Mouse (Mus musculus) heart, embryonic 15.5 days (tissue): ENCODE measurements around the gene 4921517D22Rik. TPM values are rescaled to one million over a fixed set of nuclear protein-coding genes. Genes with fewer than 3 reads are reported as not detected.
A peak's percentile ranks its signal among the peaks of the same experiment; 100 is the strongest.
"Not testable (repeated sequence)": the region's sequence is repeated elsewhere in the genome, so short reads cannot be mapped to it uniquely, and the experiment has no call there.

ENCODE experiments used
- ATAC-seq: fragments of 200-750 bp; cut with Nextera tagmentation; replicated peaks from 2 replicates; pipeline ENCODE4 v1.8.0; 2017; ENCODE audit warnings: low read depth, moderate TSS enrichment; ENCODE audit not compliant: insufficient number of reproducible peaks, insufficient read depth, low FRiP score
- H3K27ac ChIP-seq: fragments of 300-500 bp; sonication (generic); 2 replicates; pipeline ENCODE4 v1.5.1; 2015; ENCODE audit warnings: mild to moderate bottlenecking, inconsistent platforms
- H3K27me3 ChIP-seq: fragments of 300-500 bp; sonication (generic); 2 replicates; pipeline ENCODE4 v1.6.1; 2015; ENCODE audit warnings: inconsistent platforms
- H3K36me3 ChIP-seq: fragments of 300-500 bp; sonication (generic); 2 replicates; pipeline ENCODE4 v1.6.1; 2015; ENCODE audit warnings: mild to moderate bottlenecking, inconsistent platforms
- H3K4me1 ChIP-seq: fragments of 300-500 bp; sonication (generic); replicated peaks from 2 replicates; pipeline ENCODE4 v1.6.1; 2015; ENCODE audit warnings: inconsistent platforms
- H3K4me2 ChIP-seq: fragments of 300-500 bp; sonication (generic); 2 replicates; pipeline ENCODE4 v1.6.1; 2015; ENCODE audit warnings: inconsistent platforms, mild to moderate bottlenecking, moderate library complexity
- H3K4me3 ChIP-seq: fragments of 300-500 bp; sonication (generic); 2 replicates; pipeline ENCODE4 v1.5.1; 2015; ENCODE audit warnings: mild to moderate bottlenecking, inconsistent platforms
- H3K9ac ChIP-seq: fragments of 300-500 bp; sonication (generic); 2 replicates; pipeline ENCODE4 v1.6.1; 2015; ENCODE audit warnings: mild to moderate bottlenecking, inconsistent platforms
- H3K9me3 ChIP-seq: fragments of 300-500 bp; sonication (generic); replicated peaks from 2 replicates; pipeline ENCODE4 v1.6.1; 2016; ENCODE audit warnings: inconsistent platforms
- WGBS: fragments of 180-500 bp; shearing (Covaris S2); methylation state at CpG from one replicate; pipeline ENCODE4 v1.1.7; 2015; ENCODE audit warnings: mixed read lengths; 5-methylcytosine and 5-hydroxymethylcytosine counted together
- polyA plus RNA-seq: library from polyadenylated mRNA; unstranded; fragments of >200 nt; fragmentation: Nextera tagmentation; extraction: Ambion mirVana; gene quantifications from 2 replicates; pipeline ENCODE4 v1.2.1, GENCODE M21; 2015

4921517D22Rik gene
- polyA plus RNA-seq, 1 experiment from 2014 or later = not detected

DNA sequence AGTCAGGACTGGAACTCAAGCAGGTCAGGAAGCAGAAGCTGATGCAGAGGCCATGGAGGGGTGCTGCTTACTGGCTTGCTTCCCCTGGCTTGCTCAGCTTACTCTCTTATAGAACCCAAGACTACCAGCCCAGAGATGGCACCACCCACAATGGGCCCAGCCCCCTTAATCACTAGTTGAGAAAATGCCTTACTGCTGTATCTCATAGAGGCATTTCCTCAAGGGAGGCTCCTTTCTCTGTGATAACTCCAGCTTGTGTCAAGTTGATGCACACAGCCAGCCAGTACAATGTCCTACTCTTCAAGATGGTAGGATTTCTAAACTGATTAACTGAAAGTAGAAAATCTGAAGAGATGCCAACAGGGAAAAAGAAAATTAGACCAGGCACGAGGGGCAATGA lies 28.2 kb upstream of the 4921517D22Rik start:
- not testable (repeated sequence) for ATAC-seq, H3K27me3 ChIP-seq, H3K9ac ChIP-seq, H3K9me3 ChIP-seq, H3K27ac ChIP-seq, H3K4me3 ChIP-seq, H3K36me3 ChIP-seq, H3K4me2 ChIP-seq
- H3K4me1 ChIP-seq = peaks cover 11% of the 10 kb centered on the region; the same call in 1 of the 2 replicates
- WGBS = 78% methylated on average over 1 of the region's 1 CpGs

DNA sequence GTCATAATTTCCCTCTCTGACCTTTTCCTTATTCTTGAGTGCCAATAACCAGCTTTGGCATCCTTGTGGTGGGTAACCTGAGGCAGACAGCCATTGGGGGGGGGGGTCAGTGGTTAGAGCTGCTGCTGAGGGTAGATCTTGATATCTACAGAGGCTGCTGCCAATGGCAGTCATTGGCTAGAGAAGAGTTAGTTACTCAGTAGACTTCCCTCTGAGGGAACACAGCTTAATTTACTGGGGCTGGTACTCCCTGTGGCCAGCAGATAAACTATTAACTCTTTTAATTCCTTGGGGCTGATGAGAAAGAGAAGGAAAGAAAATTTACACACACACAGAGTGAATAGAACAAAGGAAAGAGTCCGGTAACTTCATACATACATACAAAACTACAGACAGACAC lies 25.6 kb upstream of the 4921517D22Rik start:
- Histone ChIP-seq H3K4me1 (0 out of 2 replicates have a peak, but pooled peaks cover 6% of the 10 kb centered on the region), H3K36me3 (no peaks in the 10 kb centered on the region), H3K9me3 (no peaks in the 10 kb centered on the region), H3K9ac (no peak overlapping the region), H3K4me3 (no peak overlapping the region), H3K4me2 (no peak overlapping the region), H3K27ac (no peak overlapping the region), H3K27me3 (no peaks in the 10 kb centered on the region)
- 89% methylated on average over 1 of the region's 1 CpGs for WGBS
- ATAC-seq = no peak

DNA sequence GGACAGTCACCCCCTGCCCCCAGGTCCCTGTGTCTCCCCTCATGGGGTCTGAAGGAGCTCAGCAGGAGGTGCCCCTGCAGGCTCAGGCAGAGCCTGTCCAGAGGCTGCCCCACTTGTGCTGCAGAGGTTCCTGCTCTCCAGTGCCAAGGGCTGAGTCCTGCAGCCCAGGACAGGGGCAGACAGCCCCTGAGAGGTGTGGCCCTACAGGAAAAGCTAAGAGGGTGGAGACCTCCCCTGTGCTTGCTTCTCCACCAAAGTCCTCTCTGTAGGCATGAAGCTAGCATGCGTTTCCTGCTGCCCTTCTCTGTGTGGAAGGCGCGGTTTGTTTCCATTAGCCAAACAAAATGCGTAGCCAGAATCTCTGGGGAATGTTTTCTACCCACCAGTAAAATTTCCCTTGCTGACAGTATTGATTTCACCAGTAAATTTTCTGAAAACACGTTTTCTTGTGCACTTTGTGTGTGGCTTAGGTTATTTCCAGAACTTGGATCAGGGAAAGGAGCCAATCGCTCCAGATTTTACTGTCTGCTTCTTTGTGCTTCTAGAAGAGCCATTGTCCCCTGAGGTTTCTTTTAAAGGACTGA lies 25.0 kb upstream of the 4921517D22Rik start:
- not testable (repeated sequence) for H3K27me3 ChIP-seq
- WGBS = 27% methylated on average over 6 of the region's 6 CpGs

DNA sequence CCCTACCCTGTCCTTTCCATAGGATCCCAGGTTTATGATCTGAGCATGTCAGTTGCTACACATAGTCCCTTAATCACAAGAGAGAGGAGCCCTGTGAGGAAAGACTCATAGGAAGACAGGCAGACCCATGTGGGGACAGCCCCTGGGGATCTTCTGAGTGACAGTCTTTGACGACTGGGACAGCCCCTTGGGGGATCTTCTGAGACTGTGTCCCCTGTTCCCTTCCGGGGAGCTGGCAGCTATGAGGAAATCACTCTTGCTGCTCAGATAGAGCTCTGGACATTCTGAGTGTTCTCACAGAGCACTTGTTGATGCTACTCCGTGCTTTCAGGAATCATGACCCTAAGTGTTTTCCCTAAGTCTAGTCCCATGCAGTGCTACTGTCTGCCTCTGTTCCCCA lies 19.8 kb upstream of the 4921517D22Rik start:
- Histone ChIP-seq H3K27ac (no peak overlapping the region), H3K9ac (no peak overlapping the region), H3K27me3 (0 out of 2 replicates have a peak, but pooled peaks cover 3% of the 10 kb centered on the region), H3K36me3 (no peaks in the 10 kb centered on the region), H3K4me2 (no peak overlapping the region), H3K4me1 (no peaks in the 10 kb centered on the region), H3K4me3 (no peak overlapping the region), H3K9me3 (no peaks in the 10 kb centered on the region)
- ATAC-seq = no peak
- WGBS = 41% methylated on average over 3 of the region's 3 CpGs

More for the DNA sequence above, 25.0 kb upstream of the 4921517D22Rik start:
- H3K4me3 ChIP-seq, H3K9ac ChIP-seq, H3K36me3 ChIP-seq, H3K4me2 ChIP-seq, H3K4me1 ChIP-seq, H3K9me3 ChIP-seq, H3K27ac ChIP-seq: not testable (repeated sequence)
- peak; percentile 76 for ATAC-seq

DNA sequence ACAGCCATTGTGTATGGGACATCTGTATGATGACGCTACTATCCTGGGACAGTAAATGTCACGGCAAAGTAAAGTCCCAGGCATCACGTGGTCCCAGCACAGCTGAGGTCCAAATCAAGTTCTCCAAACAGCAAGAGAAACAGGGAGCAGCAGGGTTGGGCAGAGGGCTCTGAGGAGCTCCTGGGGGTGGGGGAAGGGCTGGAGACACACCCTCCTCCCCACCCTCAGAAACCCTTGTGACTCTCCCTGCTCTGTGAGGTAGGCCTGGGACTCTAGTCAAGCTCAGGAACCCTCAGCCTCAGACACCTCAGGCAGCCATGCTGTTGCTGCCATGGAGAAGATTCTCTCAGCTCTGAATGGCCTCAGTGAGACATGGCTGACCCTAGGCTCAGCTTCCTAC lies 18.1 kb upstream of the 4921517D22Rik start, which contains the start of gene Spata31d1b:
Spata31d1b (plus strand) TSS at position 301 of the 400 bp plus-strand sequence.
- not testable (repeated sequence) for H3K4me1 ChIP-seq, H3K9me3 ChIP-seq, H3K27ac ChIP-seq, H3K9ac ChIP-seq, H3K4me2 ChIP-seq, ATAC-seq, H3K27me3 ChIP-seq, H3K4me3 ChIP-seq, H3K36me3 ChIP-seq
- 67% methylated on average over 3 of the region's 3 CpGs for WGBS

DNA sequence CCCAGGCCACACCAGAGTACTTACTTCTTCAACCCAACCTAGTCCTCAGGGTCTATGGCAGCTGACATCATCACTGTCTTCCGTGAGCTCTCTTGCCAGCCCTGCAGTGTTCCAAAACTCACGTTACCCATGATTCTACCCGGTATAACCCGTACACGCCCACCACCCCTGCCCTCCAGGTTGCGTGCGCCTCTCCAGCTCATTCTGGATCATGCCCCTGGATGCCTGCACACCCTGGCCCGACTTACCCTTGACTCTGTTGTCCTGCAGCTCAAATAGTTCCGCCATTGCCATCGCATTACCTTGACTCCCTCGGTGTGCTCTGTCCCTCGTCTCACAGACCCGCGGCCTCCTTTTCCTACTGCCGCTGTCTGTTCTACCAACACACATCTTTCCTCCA lies 16.3 kb upstream of the 4921517D22Rik start, which contains the start of gene Spata31d1a:
Spata31d1a (minus strand) TSS at position 101 of the 400 bp plus-strand sequence.
- no peak; the same call in 1 of the 2 replicates for ATAC-seq
- 84% methylated on average over 15 of the region's 15 CpGs for WGBS
- Histone ChIP-seq H3K4me1 (no peaks in the 10 kb centered on the region), H3K36me3 (no peaks in the 10 kb centered on the region), H3K27me3 (0 out of 2 replicates have a peak, but pooled peaks cover 3% of the 10 kb centered on the region), H3K4me3 (no peak within 1 kb of the TSS), H3K27ac (no peak within 1 kb of the TSS), H3K4me2 (no peak within 1 kb of the TSS), H3K9me3 (no peaks in the 10 kb centered on the region), H3K9ac (no peak within 1 kb of the TSS)

DNA sequence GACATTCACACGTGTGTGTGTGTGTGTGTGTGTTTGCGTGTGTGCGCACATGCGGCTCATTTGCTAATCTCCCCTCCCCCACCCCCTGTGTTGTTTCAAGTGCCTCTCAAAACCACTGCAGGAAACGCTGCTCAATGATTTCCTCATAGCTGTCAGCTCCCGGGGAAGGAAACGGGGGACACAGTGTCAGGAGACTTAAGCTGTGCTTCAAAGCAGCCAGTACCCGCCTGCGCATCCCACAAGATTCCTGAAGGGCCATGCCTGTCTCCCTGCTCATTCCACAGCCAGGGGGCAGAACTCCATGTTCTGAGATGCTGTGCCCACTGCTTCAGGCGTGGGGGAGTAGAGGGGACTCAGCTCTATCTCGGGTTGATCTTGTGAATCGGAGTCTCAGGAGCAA lies 10.7 kb upstream of the 4921517D22Rik start:
- H3K9me3 ChIP-seq = no peaks in the 10 kb centered on the region
- no peaks in the 10 kb centered on the region for H3K36me3 ChIP-seq
- peaks cover 8% of the 10 kb centered on the region; the same call in 1 of the 2 replicates for H3K4me1 ChIP-seq
- H3K4me2 ChIP-seq = no peak overlapping the region; the same call in 1 of the 2 replicates
- ATAC-seq = no peak
- H3K27ac ChIP-seq = no peak overlapping the region
- no peak overlapping the region for H3K9ac ChIP-seq
- H3K4me3 ChIP-seq = no peak overlapping the region
- no peaks in the 10 kb centered on the region for H3K27me3 ChIP-seq
- WGBS = 30% methylated on average over 12 of the region's 12 CpGs

DNA sequence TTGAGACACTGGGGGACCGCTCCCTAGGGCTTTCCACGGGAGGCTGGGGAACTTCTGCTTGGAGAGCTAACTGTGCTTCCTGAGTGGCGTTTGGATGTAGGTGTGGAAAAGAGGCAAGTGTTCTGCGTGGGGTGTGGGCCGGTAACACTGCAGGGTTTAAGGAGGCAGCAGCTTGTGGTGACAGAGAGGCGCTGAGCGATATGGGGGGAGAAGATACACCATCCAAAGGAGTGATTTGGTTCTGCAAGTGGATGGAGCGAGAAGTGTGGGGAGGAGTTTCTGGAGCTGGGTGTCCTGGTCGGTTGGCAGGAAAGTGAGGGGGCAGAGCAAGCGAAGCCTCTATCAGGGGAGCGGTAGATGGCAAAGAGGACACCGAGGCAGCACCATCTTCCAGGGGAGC lies 9.6 kb upstream of the 4921517D22Rik start:
- 72% methylated on average over 12 of the region's 12 CpGs for WGBS
- Histone ChIP-seq H3K9ac (no peak overlapping the region), H3K4me1 (peaks cover 8% of the 10 kb centered on the region; the same call in 1 of the 2 replicates), H3K9me3 (no peaks in the 10 kb centered on the region), H3K27me3 (no peaks in the 10 kb centered on the region), H3K4me3 (no peak overlapping the region), H3K36me3 (no peaks in the 10 kb centered on the region), H3K27ac (no peak overlapping the region), H3K4me2 (no peak overlapping the region)
- ATAC-seq = no peak

DNA sequence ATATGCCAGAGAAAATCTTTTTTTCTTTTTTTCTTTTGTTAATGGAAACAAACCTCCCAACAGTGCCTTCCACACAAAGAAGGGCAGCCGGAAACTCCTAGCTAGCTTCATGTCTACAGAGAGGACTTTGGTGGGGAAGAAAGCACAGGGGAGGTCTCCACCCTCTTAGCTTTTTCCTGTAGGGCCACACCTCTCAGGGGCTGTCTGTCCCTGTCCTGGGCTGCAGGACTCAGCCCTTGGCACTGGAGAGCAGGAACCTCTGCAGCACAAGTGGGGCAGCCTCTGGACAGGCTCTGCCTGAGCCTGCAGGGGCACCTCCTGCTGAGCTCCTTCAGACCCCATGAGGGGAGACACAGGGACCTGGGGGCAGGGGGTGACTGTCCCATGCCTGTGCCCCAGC lies 6.2 kb upstream of the 4921517D22Rik start:
- H3K36me3 ChIP-seq, H3K9ac ChIP-seq, H3K27ac ChIP-seq, ATAC-seq, H3K27me3 ChIP-seq, H3K4me1 ChIP-seq, H3K4me3 ChIP-seq, H3K9me3 ChIP-seq, H3K4me2 ChIP-seq: not testable (repeated sequence)
- 45% methylated on average over 1 of the region's 1 CpGs for WGBS

DNA sequence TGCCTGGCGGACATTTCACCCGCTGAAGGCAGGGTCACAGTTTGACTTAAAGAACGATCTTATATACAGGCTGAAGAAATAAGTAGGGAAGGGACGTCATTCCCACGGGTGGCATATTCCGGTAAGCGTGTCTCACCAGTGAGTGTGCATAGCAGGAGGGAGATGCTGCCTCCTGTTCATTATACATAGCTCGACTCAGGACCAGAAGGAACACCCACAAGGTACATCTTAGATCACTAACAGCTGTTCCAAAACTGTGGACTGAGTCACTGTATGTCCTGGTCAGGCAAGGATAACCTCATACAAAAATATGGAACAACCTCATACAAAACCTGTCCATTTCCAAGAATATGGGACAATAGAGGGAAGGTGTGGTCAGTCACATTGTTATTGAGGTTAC lies 5.2 kb upstream of the 4921517D22Rik start:
- 89% methylated on average over 8 of the region's 8 CpGs for WGBS
- Histone ChIP-seq H3K27me3 (no peaks in the 10 kb centered on the region), H3K9ac (no peak overlapping the region), H3K36me3 (no peaks in the 10 kb centered on the region), H3K4me1 (peaks cover 2% of the 10 kb centered on the region; the same call in 1 of the 2 replicates), H3K4me2 (no peak overlapping the region), H3K27ac (no peak overlapping the region), H3K9me3 (no peaks in the 10 kb centered on the region), H3K4me3 (no peak overlapping the region)
- no peak for ATAC-seq

DNA sequence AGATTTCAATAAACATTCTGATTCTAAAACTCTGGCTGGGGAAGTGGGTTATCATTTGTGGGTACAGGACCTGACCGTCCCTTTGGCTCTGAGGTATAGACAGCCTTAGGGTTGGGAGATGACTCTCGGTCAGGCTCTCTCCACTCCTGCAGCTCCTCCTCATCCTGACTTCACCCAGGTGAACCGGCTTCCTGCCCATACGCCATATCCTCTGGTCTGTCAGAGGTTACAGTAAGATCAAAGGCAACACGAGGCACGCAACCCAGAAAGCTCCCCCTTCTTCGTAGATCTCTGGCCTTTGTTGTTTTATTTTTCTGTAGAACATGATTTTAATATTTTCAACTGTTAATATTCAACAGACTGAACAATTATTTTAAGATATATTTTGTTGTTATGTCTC lies 1.9 kb upstream of the 4921517D22Rik start:
- H3K9me3 ChIP-seq = no peaks in the 10 kb centered on the region
- no peaks in the 10 kb centered on the region for H3K4me1 ChIP-seq
- no peak overlapping the region for H3K9ac ChIP-seq
- no peak overlapping the region for H3K4me2 ChIP-seq
- ATAC-seq = no peak
- H3K4me3 ChIP-seq = no peak overlapping the region
- no peaks in the 10 kb centered on the region for H3K27me3 ChIP-seq
- H3K27ac ChIP-seq = no peak overlapping the region
- WGBS = 83% methylated on average over 7 of the region's 7 CpGs
- H3K36me3 ChIP-seq = no peaks in the 10 kb centered on the region

DNA sequence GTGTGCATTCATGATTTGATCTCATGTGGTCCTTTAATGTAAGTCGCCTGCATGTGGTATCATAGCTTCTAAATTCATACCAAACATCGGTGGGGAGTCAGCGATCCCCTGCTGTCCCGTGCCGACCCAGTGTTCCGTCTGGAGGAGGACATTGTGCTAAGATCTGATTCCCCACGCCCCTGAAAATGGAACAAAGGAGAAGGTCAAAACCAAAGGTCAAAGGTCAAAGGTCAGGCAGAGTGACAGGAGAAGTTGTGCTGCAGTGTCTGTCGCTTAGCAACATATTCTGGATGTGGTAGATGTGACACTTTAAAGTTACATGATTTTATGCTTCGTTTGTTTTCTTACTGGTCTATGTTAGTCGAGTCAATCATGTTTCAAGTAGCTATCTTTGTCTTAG lies 2.4 kb downstream of the 4921517D22Rik start:
- Histone ChIP-seq H3K36me3 (no peaks in the 10 kb centered on the region), H3K4me3 (no peak overlapping the region), H3K4me2 (no peak overlapping the region), H3K4me1 (peaks cover 5% of the 10 kb centered on the region), H3K9me3 (no peaks in the 10 kb centered on the region), H3K27me3 (no peaks in the 10 kb centered on the region), H3K9ac (no peak overlapping the region), H3K27ac (no peak overlapping the region)
- WGBS = 80% methylated on average over 10 of the region's 10 CpGs
- no peak for ATAC-seq
